Mouse (Mus musculus) naive thymus-derived CD4-positive, alpha-beta T cell, adult 2 months (primary cell): ENCODE data around the gene Olfr1018.

ENCODE experiments used
- DNase-seq: peaks from one replicate; pipeline ENCODE4 v3.0.0-alpha.2; 2011; ENCODE audit warnings: low read depth

The Olfr1018 gene

GRCm38 (mm10) chr2:85818179-85818578 is at the start of gene Olfr1018:
Gene Olfr1018 (plus strand): TSS chr2:85818479.
- no peak for DNase-seq

GRCm38 (mm10) chr2:85772413-85772812 is 45.9 kb upstream of the Olfr1018 start, which contains the start of gene Olfr1014:
Gene Olfr1014 (plus strand): TSS chr2:85772713.
- no peak for DNase-seq

- no peak for DNase-seq
These were observed 36.6 kb upstream of the Olfr1018 start, which contains the start of gene Olfr1015 for GRCm38 (mm10) chr2:85781717-85782116. Gene Olfr1015 (plus strand): TSS chr2:85782017.

GRCm38 (mm10) chr2:85792331-85792730 is 25.9 kb upstream of the Olfr1018 start:
- no peak for DNase-seq

- DNase-seq = no peak
These were observed 15.8 kb upstream of the Olfr1018 start, which contains the start of gene Olfr1016 for GRCm38 (mm10) chr2:85802444-85802843. Gene Olfr1016 (minus strand): TSS chr2:85802544.

- no peak for DNase-seq
These were observed 13.8 kb upstream of the Olfr1018 start for GRCm38 (mm10) chr2:85804501-85804900.

GRCm38 (mm10) chr2:85845383-85845782 is 27.1 kb downstream of the Olfr1018 start, which contains the start of gene Olfr1019:
Gene Olfr1019 (minus strand): TSS chr2:85845483.
- DNase-seq = no peak

GRCm38 (mm10) chr2:85846730-85847129 is 28.5 kb downstream of the Olfr1018 start, which contains the start of gene Olfr1020:
Gene Olfr1020 (plus strand): TSS chr2:85847030.
- no peak for DNase-seq

- no peak for DNase-seq
These were observed 50.0 kb downstream of the Olfr1018 start, which contains the start of gene Olfr1022 for GRCm38 (mm10) chr2:85868294-85868693. Gene Olfr1022 (plus strand): TSS chr2:85868594.
